Mouse (Mus musculus): ENCODE results near the gene Olfr957.

Gene Olfr957

GRCm38 (mm10) chr9:39515531-39515930, at the start of gene Olfr957:
Gene Olfr957, minus strand, starts transcription at chr9:39515809.
- DNase-seq, result no peak

GRCm38 (mm10) chr9:39558349-39558647, 42.7 kb upstream of the Olfr957 start:
- no peak for DNase-seq

GRCm38 (mm10) chr9:39557529-39558348, 42.1 kb upstream of the Olfr957 start:
- no peak for DNase-seq

GRCm38 (mm10) chr9:39553946-39554345, 38.3 kb upstream of the Olfr957 start, which contains the start of gene Olfr958:
Gene Olfr958, minus strand, starts transcription at chr9:39554054.
- DNase-seq, result no peak

- no peak for DNase-seq
These were observed 35.2 kb upstream of the Olfr957 start for GRCm38 (mm10) chr9:39550806-39551205.

- DNase-seq, result no peak
These were observed 8.1 kb upstream of the Olfr957 start for GRCm38 (mm10) chr9:39523616-39524285.

GRCm38 (mm10) chr9:39518595-39518994, 3.0 kb upstream of the Olfr957 start:
- DNase-seq, result no peak

GRCm38 (mm10) chr9:39509412-39509811, 6.2 kb downstream of the Olfr957 start:
- no peak for DNase-seq

- peak; percentile 74 for DNase-seq
These were observed 6.6 kb downstream of the Olfr957 start for GRCm38 (mm10) chr9:39508998-39509397.

- no peak for DNase-seq
These were observed 21.7 kb downstream of the Olfr957 start, which contains the start of gene Olfr44 for GRCm38 (mm10) chr9:39493895-39494294. Gene Olfr44, minus strand, starts transcription at chr9:39493995.

GRCm38 (mm10) chr9:39471844-39472243, 43.8 kb downstream of the Olfr957 start, which contains the start of gene Olfr955:
Gene Olfr955, minus strand, starts transcription at chr9:39471944.
- no peak for DNase-seq

Measured in kidney, postnatal 10 days (tissue).